Mouse (Mus musculus) kidney, adult 2 months (tissue): ENCODE measurements around the gene Actn1. TPM values are rescaled to one million over a fixed set of nuclear protein-coding genes. Genes with fewer than 3 reads are reported as not detected.

Experiments
- DNase-seq: peaks from one replicate; pipeline ENCODE4 v3.0.0; 2021
- H3K27ac ChIP-seq: fragments of 200-500 bp; 2 replicates; pipeline ENCODE4 v1.5.1; 2012; ENCODE audit warnings: low read depth, low read length, control low read depth, inconsistent platforms; ENCODE audit not compliant: insufficient read depth
- H3K27me3 ChIP-seq: fragments of 200-500 bp; replicated peaks from 2 replicates; pipeline ENCODE4 v1.6.1; 2012; ENCODE audit warnings: mild to moderate bottlenecking, moderate library complexity, low read length, inconsistent platforms; ENCODE audit not compliant: control insufficient read depth, insufficient read depth
- H3K36me3 ChIP-seq: fragments of 200-500 bp; 2 replicates; pipeline ENCODE4 v1.6.1; 2012; ENCODE audit warnings: mild to moderate bottlenecking, moderate library complexity, low read length, inconsistent platforms; ENCODE audit not compliant: control insufficient read depth, insufficient read depth
- H3K4me1 ChIP-seq: fragments of 200-500 bp; 2 replicates; pipeline ENCODE4 v1.6.1; 2011; ENCODE audit warnings: low read length; ENCODE audit not compliant: control insufficient read depth, insufficient read depth
- H3K4me3 ChIP-seq: fragments of 200-500 bp; 2 replicates; pipeline ENCODE4 v1.5.1; 2011; ENCODE audit warnings: mild to moderate bottlenecking, low read depth, low read length, control low read depth; ENCODE audit not compliant: insufficient read depth
- CTCF ChIP-seq: fragments of 200-500 bp; conservative IDR thresholded peaks from 2 replicates; pipeline ENCODE4 v1.5.1; 2011; ENCODE audit warnings: low read depth, mild to moderate bottlenecking, control low read depth, low read length, moderate library complexity, mixed read lengths; ENCODE audit not compliant: insufficient read depth, insufficient read length
- POLR2A ChIP-seq: fragments of 200-500 bp; IDR thresholded peaks from one replicate; pipeline ENCODE4 v1.6.1; 2011; ENCODE audit warnings: low read depth, low read length, control low read depth
- WGBS: fragments of 180-500 bp; shearing (Covaris S2); methylation state at CpG from one replicate; pipeline ENCODE4 v1.1.7; 2018; 5-methylcytosine and 5-hydroxymethylcytosine counted together
- polyA plus RNA-seq: library from polyadenylated mRNA; depleted of rRNA; stranded (reverse); fragments of >200 nt; gene quantifications from 2 replicates; pipeline ENCODE4 v1.2.3, GENCODE M21; 2012

Gene Actn1
- polyA plus RNA-seq, 1 experiment: 31.3 TPM

DNA sequence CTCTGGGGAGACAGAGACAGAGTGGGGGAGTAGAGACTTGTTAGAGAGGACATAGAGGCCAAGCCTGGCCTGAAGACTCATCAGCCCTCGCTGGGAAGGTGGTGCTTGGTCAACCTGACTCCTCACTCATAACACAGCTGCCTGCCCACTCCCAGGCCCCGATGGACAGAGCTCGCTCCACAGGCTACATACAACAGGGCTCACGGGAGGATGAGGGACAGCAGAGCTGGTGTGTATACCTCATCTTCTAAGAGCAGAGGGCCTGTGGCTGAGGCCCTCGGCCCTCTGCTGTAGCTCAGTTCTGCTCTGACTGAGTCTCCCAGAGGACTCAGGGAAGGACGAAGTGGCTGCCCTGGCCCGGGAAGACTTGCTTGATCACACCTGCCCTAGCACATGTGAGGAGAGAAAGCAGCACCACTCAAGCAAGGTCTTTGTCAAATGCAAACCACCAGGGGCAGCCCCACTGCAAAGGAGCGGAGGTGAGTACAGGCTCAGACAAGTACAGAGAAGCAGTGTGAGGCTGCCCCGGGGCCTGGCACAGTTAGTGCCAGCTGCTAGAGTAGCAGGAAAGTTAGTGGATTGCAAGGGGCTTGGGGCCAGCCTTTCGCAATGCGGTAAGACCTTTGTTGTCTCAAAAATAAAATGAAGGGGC, 112.5 kb downstream of the Actn1 start:
- no peak overlapping the region for H3K27ac ChIP-seq

DNA sequence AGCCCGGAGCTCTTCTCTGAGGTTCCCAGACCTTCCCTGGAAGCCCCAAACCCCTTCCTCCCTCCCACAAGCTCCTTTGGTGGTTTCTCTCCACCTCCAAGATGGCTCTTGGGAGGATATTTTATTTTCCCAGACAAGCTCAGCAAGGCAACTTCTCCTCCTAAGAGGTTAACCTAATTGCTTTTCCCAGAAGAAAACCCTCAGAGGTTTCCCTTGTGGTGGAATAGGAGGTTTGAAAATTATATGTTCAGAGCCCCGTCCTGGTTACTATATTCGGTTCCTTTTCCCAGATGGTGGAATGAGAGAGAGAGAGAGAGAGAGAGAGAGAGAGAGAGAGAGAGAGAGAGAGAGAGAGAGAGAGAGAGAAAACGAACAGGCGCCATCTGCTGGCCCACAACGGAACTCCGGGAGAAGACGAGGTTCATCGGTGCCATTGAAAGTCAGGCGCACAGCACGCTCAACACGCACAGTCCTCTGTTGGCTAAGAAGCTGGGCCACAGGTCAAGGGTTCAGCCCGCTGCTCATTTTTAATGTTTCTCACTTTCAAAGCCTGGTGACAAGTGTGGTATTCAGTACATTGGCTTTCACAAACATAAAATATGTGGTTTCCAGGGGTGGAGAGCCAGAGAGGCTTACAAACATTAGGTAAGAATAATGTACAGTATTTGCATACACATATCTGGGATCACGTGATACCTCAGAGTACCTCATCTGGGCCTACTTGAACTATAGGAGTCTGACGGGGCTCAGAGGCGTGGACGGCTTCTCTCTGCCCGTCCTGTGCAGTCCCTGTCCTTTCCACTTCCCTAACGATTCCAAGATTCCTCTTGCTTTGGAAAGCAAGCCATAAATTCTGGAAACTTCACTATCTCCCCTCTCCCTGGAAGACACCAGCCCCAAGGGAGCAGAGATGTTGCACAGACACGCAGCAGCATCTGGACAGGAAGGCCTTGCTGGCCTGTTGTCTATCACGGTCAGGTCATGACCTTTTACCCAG, 113.6 kb downstream of the Actn1 start:
- peak; percentile 78 for DNase-seq
- Histone ChIP-seq H3K27ac (no peak overlapping the region), H3K27me3 (no peaks in the 10 kb centered on the region), H3K36me3 (no peaks in the 10 kb centered on the region), H3K4me1 (0 out of 2 replicates have a peak, but pooled peaks cover 2% of the 10 kb centered on the region), H3K4me3 (no peak overlapping the region)
- WGBS: 38% methylated on average over 21 of the region's 21 CpGs
- TF ChIP-seq POLR2A: no peak
- TF ChIP-seq CTCF: peak; percentile 72

More for the DNA sequence above, 112.5 kb downstream of the Actn1 start:
- 85% methylated on average over 11 of the region's 11 CpGs for WGBS
- no peaks in the 10 kb centered on the region for H3K27me3 ChIP-seq
- no peak for DNase-seq
- H3K4me1 ChIP-seq: 0 out of 2 replicates have a peak, but pooled peaks cover 2% of the 10 kb centered on the region
- no peak for TF ChIP-seq POLR2A
- no peak for TF ChIP-seq CTCF
- no peak overlapping the region for H3K4me3 ChIP-seq
- no peaks in the 10 kb centered on the region for H3K36me3 ChIP-seq

DNA sequence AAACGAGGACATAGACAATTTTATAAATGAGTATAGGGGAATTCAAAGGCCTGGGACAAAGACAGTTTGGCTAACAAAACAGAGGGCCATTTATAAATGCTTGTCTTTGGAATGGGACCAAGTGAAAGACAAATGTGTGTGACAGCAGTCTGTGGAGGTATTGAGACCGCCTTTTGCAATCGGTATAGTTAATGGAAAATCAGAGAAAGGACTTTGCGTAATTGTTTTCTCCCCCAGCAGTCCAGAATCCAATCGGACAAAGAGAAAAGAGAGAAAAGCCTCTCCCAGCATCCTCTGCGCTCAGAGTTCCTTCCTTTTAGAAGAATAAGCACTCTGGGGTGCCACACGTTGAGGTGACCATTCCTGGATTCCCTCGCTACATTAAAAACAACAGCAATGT, 114.8 kb downstream of the Actn1 start:
- Histone ChIP-seq H3K36me3 (no peaks in the 10 kb centered on the region), H3K27me3 (no peaks in the 10 kb centered on the region), H3K27ac (no peak overlapping the region), H3K4me3 (no peak overlapping the region), H3K4me1 (no peaks in the 10 kb centered on the region)
- TF ChIP-seq POLR2A: no peak
- no peak for TF ChIP-seq CTCF
- 68% methylated on average over 8 of the region's 8 CpGs for WGBS
- DNase-seq: no peak

DNA sequence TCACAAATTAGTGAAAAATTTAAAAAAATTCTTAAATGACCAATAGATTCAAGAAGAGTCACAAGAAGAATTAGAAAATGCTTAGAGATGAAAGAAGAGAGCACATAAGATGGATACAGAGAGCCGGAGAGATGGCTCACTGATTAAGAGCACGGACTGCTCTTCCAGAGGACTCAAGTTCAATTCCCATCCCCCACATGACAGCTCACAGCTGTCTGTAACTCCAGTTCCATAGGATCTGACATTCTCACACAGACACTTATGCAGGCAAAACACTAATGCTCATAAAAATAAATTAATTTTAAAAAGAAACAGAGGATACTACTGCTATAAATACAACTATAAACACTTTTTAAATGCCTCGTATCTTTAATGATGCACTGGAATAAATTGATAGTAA, 115.3 kb downstream of the Actn1 start:
- Histone ChIP-seq H3K4me1 (no peaks in the 10 kb centered on the region), H3K4me3 (no peak overlapping the region), H3K36me3 (no peaks in the 10 kb centered on the region), H3K27ac (no peak overlapping the region), H3K27me3 (no peaks in the 10 kb centered on the region)
- 65% methylated on average over 3 of the region's 3 CpGs for WGBS
- no peak for TF ChIP-seq POLR2A
- DNase-seq: no peak

DNA sequence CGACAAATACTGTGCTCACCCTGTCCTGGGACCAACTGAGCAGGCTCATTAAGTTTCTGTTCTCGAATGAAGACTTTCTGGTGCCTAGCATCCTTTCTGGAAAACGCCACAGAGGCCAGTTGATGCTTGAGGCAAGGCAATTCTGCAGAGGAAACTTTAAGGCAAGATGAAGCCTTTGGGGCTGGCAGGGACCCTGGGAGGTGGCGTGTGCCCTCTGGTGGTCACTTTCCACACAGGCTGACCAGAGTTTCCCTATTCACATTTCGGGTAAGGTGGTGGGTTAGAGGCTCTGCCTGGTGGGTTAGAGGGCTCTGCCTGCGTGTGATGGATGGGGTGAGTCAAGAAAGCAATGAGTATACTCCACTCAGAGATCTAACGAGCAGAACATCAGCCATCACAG, 118.7 kb downstream of the Actn1 start:
- TF ChIP-seq CTCF (peak; percentile 90), POLR2A (no peak)
- Histone ChIP-seq H3K27ac (no peak overlapping the region), H3K27me3 (no peaks in the 10 kb centered on the region), H3K4me3 (no peak overlapping the region), H3K4me1 (no peaks in the 10 kb centered on the region), H3K36me3 (no peaks in the 10 kb centered on the region)
- WGBS: 16% methylated on average over 7 of the region's 7 CpGs
- peak; percentile 54 for DNase-seq

DNA sequence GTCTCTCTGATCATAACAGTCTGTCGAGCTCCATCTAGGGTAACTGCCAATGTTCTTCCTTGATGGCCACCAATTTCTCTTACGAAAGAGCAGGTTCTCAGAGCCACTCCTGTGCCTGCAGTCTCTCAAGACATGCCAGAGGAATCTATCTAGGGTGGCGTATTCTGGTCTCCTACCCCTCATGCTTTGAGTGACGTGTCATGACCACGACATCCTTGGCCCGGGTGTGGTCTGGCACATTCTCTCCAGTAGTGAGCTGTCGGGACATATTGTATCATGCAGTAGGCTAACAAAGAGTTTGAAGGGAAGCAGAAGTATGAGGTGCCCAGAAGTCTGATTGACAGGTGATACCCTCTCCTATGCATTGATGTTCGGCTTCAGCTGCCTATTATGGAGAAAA, 119.2 kb downstream of the Actn1 start:
- no peak for DNase-seq
- Histone ChIP-seq H3K27ac (no peak overlapping the region), H3K4me3 (no peak overlapping the region), H3K27me3 (no peaks in the 10 kb centered on the region), H3K36me3 (no peaks in the 10 kb centered on the region), H3K4me1 (no peaks in the 10 kb centered on the region)
- TF ChIP-seq CTCF (no peak), POLR2A (no peak)
- WGBS: 80% methylated on average over 8 of the region's 8 CpGs

DNA sequence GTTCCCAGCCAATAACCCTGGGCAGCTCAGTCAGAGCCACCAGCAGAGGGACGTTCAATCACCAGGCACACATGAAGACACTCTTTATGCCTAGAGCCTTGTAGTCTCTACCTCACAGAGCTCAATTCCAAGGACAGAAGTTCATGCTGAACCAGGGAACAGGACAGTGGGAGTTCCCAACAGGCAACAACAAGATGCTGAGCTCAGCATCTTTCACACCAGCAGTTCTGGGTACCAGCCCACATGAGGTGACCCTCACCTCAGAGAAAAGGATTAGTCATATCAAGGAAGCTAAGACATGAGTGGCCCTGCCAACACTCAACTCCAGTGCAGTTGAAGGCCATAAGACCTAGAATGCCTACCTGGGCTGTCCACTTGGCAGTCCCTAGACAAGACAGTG, 122.4 kb downstream of the Actn1 start:
- H3K36me3 ChIP-seq: no peaks in the 10 kb centered on the region
- no peak overlapping the region for H3K27ac ChIP-seq
- no peaks in the 10 kb centered on the region for H3K4me1 ChIP-seq
- H3K4me3 ChIP-seq: no peak overlapping the region
- H3K27me3 ChIP-seq: no peaks in the 10 kb centered on the region
- 79% methylated on average over 1 of the region's 1 CpGs for WGBS
- TF ChIP-seq CTCF (no peak), POLR2A (no peak)
- DNase-seq: no peak
